Mouse (Mus musculus): Measurements from ENCODE around the gene Tlr6. TPM values are rescaled to one million over a fixed set of nuclear protein-coding genes. Genes with fewer than 3 reads are reported as not detected.

The Tlr6 gene
- total and polyA plus RNA-seq, 3 experiments: 0.51 to 1.7 (median 0.95) TPM

GRCm38 (mm10) chr5:64932215-64932614 is 27.7 kb downstream of the Tlr6 start:
- DNase-seq: no peak

- DNase-seq: no peak
These were observed 37.0 kb downstream of the Tlr6 start for GRCm38 (mm10) chr5:64922891-64923381.

- DNase-seq: no peak
These were observed 41.0 kb downstream of the Tlr6 start for GRCm38 (mm10) chr5:64918616-64919597.

GRCm38 (mm10) chr5:64917721-64918120 is 42.2 kb downstream of the Tlr6 start:
- no peak for DNase-seq

GRCm38 (mm10) chr5:64917161-64917560 is 42.7 kb downstream of the Tlr6 start:
- no peak for DNase-seq

GRCm38 (mm10) chr5:64908585-64909284 is 51.2 kb downstream of the Tlr6 start:
- DNase-seq: no peak

- no peak for DNase-seq
These were observed 52.0 kb downstream of the Tlr6 start for GRCm38 (mm10) chr5:64907906-64908305.

GRCm38 (mm10) chr5:64905516-64906271 is 54.2 kb downstream of the Tlr6 start:
- DNase-seq: no peak

Small RNA genes within 50 kb of the gene (microRNA-seq; reads per million reads assigned to microRNA genes)
- gene Mir574: 162 to 182 reads per million in 2 experiments

Other genes starting within 250 kb of the Tlr6 start
- gene Klf3, start 156.7 kb downstream of the Tlr6 start, total RNA-seq (2021): 10 to 100 TPM; 62.1 to 69.2 TPM
- gene Klf3, start 156.7 kb downstream of the Tlr6 start, polyA plus RNA-seq (2012; rRNA removed): 80.7 and 83.2 TPM in 2 replicates
- 1 to 10 TPM; 1.1 to 2.1 TPM for gene Tlr1, start 26.5 kb downstream of the Tlr6 start, total RNA-seq (2021)
- 0.49 and 0.50 TPM in 2 replicates for gene Tlr1, start 26.5 kb downstream of the Tlr6 start, polyA plus RNA-seq (2012; rRNA removed)
- gene Fam114a1, start 10.0 kb upstream of the Tlr6 start, total RNA-seq (2021): 10 to 100 TPM; 30.3 to 31.7 TPM
- gene Fam114a1, start 10.0 kb upstream of the Tlr6 start, polyA plus RNA-seq (2012; rRNA removed): 4.1 and 4.6 TPM in 2 replicates
- gene Tmem156, start 132.0 kb upstream of the Tlr6 start, total RNA-seq (2021): under 1 TPM; 0.37 to 0.38 TPM
- not detected in 2 replicates for gene Tmem156, start 132.0 kb upstream of the Tlr6 start, polyA plus RNA-seq (2012; rRNA removed)
- 10 to 100 TPM; 48.6 to 63.2 TPM for gene Klhl5, start 147.4 kb upstream of the Tlr6 start, total RNA-seq (2021)
- gene Klhl5, start 147.4 kb upstream of the Tlr6 start, polyA plus RNA-seq (2012; rRNA removed): 31.4 and 36.7 TPM in 2 replicates
- gene Wdr19, start 239.6 kb upstream of the Tlr6 start, total RNA-seq (2021): 1 to 10 TPM; 6.0 to 9.5 TPM
- gene Wdr19, start 239.6 kb upstream of the Tlr6 start, polyA plus RNA-seq (2012; rRNA removed): 1.6 and 2.3 TPM in 2 replicates